Mouse (Mus musculus) CH12.LX (cell line): ENCODE measurements around the gene Pilra. TPM values are rescaled to one million over a fixed set of nuclear protein-coding genes. Genes with fewer than 3 reads are reported as not detected.

ENCODE experiments used
- DNase-seq: peaks from one replicate; pipeline ENCODE4 v3.0.0-alpha.2; 2013; ENCODE audit errors: extremely low read depth
- H3K27ac ChIP-seq: 2 replicates; pipeline ENCODE4 v1.5.1; 2012; ENCODE audit warnings: low read depth, mild to moderate bottlenecking, control low read depth, moderate library complexity; ENCODE audit not compliant: insufficient read depth
- H3K27me3 ChIP-seq: replicated peaks from 2 replicates; pipeline ENCODE3; 2012; ENCODE audit warnings: inconsistent platforms
- H3K36me3 ChIP-seq, 2 experiments: replicated peaks in 1 of 2; 2 replicates each; pipeline versions ENCODE3 to v1.6.1; 2012; ENCODE audit warnings: inconsistent platforms in 1 of 2, low read length in 1 of 2, mild to moderate bottlenecking in 1 of 2, mixed read lengths in 1 of 2, moderate library complexity in 1 of 2; ENCODE audit not compliant: control insufficient read depth in 1 of 2, insufficient read depth in 1 of 2
- H3K4me1 ChIP-seq, 2 experiments: 2 replicates each; pipeline ENCODE4 v1.6.1; 2012; ENCODE audit warnings: inconsistent platforms in 1 of 2, moderate library complexity in 1 of 2; ENCODE audit not compliant: insufficient read depth in 2 of 2, control insufficient read depth in 1 of 2
- H3K4me2 ChIP-seq: 2 replicates; pipeline ENCODE4 v1.6.1; 2012; ENCODE audit warnings: low read depth, mild to moderate bottlenecking, control low read depth; ENCODE audit not compliant: poor library complexity, insufficient read depth, severe bottlenecking
- H3K4me3 ChIP-seq, 3 experiments: fragments of 150-350 bp in 1 of 3; sonication (generic) in 1 of 3; replicated peaks in 1 of 3; 2 replicates each; pipeline versions ENCODE3 to v1.5.1; 2011 to 2012; ENCODE audit warnings: low read depth in 2 of 3, low read length in 2 of 3, mild to moderate bottlenecking in 2 of 3, moderate library complexity in 2 of 3, control low read depth in 1 of 3, improper control_type of control experiment in 1 of 3, inconsistent platforms in 1 of 3, mixed read lengths in 1 of 3; ENCODE audit not compliant: poor library complexity in 1 of 3
- H3K79me2 ChIP-seq: replicated peaks from 2 replicates; pipeline ENCODE4 v1.6.1; 2012; ENCODE audit warnings: mild to moderate bottlenecking, moderate library complexity; ENCODE audit not compliant: control insufficient read depth, poor library complexity, insufficient read depth, severe bottlenecking; ENCODE audit errors: extremely low read depth
- H3K9ac ChIP-seq: 2 replicates; pipeline ENCODE4 v1.6.1; 2012; ENCODE audit warnings: low read depth, mild to moderate bottlenecking, control low read depth, moderate library complexity; ENCODE audit not compliant: insufficient read depth
- H3K9me3 ChIP-seq: replicated peaks from 2 replicates; pipeline ENCODE3; 2012; ENCODE audit warnings: low read length, inconsistent platforms, mixed read lengths
- BHLHE40 ChIP-seq: IDR thresholded peaks from 2 replicates; pipeline ENCODE4 v1.6.1; 2011; ENCODE audit warnings: mild to moderate bottlenecking, low read depth, low read length, improper control_type of control experiment
- CHD1 ChIP-seq: IDR thresholded peaks from 2 replicates; pipeline ENCODE4 v1.6.1; 2012; ENCODE audit warnings: low read depth, low read length, improper control_type of control experiment, inconsistent platforms
- CTCF ChIP-seq, 2 experiments: IDR thresholded peaks in 1 of 2; conservative IDR thresholded peaks in 1 of 2; 2 replicates each; pipeline ENCODE4 v1.5.1; 2011 to 2012; ENCODE audit warnings: low read depth in 2 of 2, low read length in 2 of 2, improper control_type of control experiment in 1 of 2, inconsistent platforms in 1 of 2, mild to moderate bottlenecking in 1 of 2, moderate library complexity in 1 of 2
- EP300 ChIP-seq: IDR thresholded peaks from 2 replicates; pipeline ENCODE4 v1.6.1; 2011; ENCODE audit warnings: low read length, improper control_type of control experiment
- ETS1 ChIP-seq: conservative IDR thresholded peaks from 2 replicates; pipeline ENCODE4 v1.6.1; 2012; ENCODE audit warnings: low read depth, mild to moderate bottlenecking, inconsistent platforms, low read length, improper control_type of control experiment, moderate library complexity
- GABPA ChIP-seq: IDR thresholded peaks from 2 replicates; pipeline ENCODE4 v1.6.1; 2012; ENCODE audit warnings: low read depth, low read length, improper control_type of control experiment, inconsistent platforms; ENCODE audit not compliant: insufficient replicate concordance
- HCFC1 ChIP-seq: IDR thresholded peaks from 2 replicates; pipeline ENCODE4 v1.6.1; 2012; ENCODE audit warnings: low read depth, mild to moderate bottlenecking, inconsistent platforms, low read length, improper control_type of control experiment
- JUN ChIP-seq: IDR thresholded peaks from 2 replicates; pipeline ENCODE4 v1.6.1; 2011; ENCODE audit warnings: low read depth, mild to moderate bottlenecking, low read length, improper control_type of control experiment, moderate library complexity; ENCODE audit not compliant: insufficient read depth
- KAT2A ChIP-seq: IDR thresholded peaks from 2 replicates; pipeline ENCODE4 v1.6.1; 2012; ENCODE audit warnings: low read length, improper control_type of control experiment, inconsistent platforms; ENCODE audit not compliant: insufficient replicate concordance
- MAX ChIP-seq: IDR thresholded peaks from 2 replicates; pipeline ENCODE4 v1.6.1; 2011; ENCODE audit warnings: low read length, improper control_type of control experiment
- MAZ ChIP-seq: IDR thresholded peaks from 2 replicates; pipeline ENCODE4 v1.6.1; 2012; ENCODE audit warnings: low read depth, mild to moderate bottlenecking, inconsistent platforms, low read length, improper control_type of control experiment, moderate library complexity
- NRF1 ChIP-seq: IDR thresholded peaks from 2 replicates; pipeline ENCODE4 v1.6.1; 2014; ENCODE audit warnings: low read depth, mild to moderate bottlenecking, inconsistent platforms, low read length, improper control_type of control experiment, moderate library complexity
- RCOR1 ChIP-seq: conservative IDR thresholded peaks from 2 replicates; pipeline ENCODE4 v1.6.1; 2012; ENCODE audit warnings: low read depth, mild to moderate bottlenecking, inconsistent platforms, low read length, improper control_type of control experiment
- SMC3 ChIP-seq: IDR thresholded peaks from 2 replicates; pipeline ENCODE4 v1.6.1; 2011; ENCODE audit warnings: low read depth, low read length, improper control_type of control experiment
- TCF12 ChIP-seq: IDR thresholded peaks from 2 replicates; pipeline ENCODE4 v1.6.1; 2014; ENCODE audit warnings: low read depth, mild to moderate bottlenecking, inconsistent platforms, low read length, improper control_type of control experiment
- USF2 ChIP-seq: conservative IDR thresholded peaks from 2 replicates; pipeline ENCODE4 v1.6.1; 2011; ENCODE audit warnings: low read depth, low read length, improper control_type of control experiment
- ZC3H11A ChIP-seq: IDR thresholded peaks from 2 replicates; pipeline ENCODE4 v1.6.1; 2012; ENCODE audit warnings: low read depth, mild to moderate bottlenecking, inconsistent platforms, low read length, improper control_type of control experiment
- ZKSCAN1 ChIP-seq: IDR thresholded peaks from 2 replicates; pipeline ENCODE4 v1.6.1; 2012; ENCODE audit warnings: low read depth, inconsistent platforms, low read length, improper control_type of control experiment, borderline replicate concordance
- dilution Hi-C: fragments of 300-500 bp; cut with MboI; formaldehyde crosslinking; loops from 2 replicates; pipeline ENCODE4 v1.14.3; 2020; ENCODE audit warnings: low sequenced_read_pairs; ENCODE audit not compliant: extremely low pct_unique_long_range_greater_than_20kb, extremely low pct_ligation_motif_present
- in situ Hi-C: fragments of 300-500 bp; cut with MboI; formaldehyde crosslinking; loops from 3 replicates; pipeline ENCODE4 v1.14.3; 2019; ENCODE audit warnings: low sequenced_read_pairs, low pct_ligation_motif_present, low pct_unique_long_range_greater_than_20kb, mixed read lengths
- polyA plus RNA-seq: library from polyadenylated mRNA; unstranded; fragments of >175 nt; gene quantifications from 2 replicates; pipeline ENCODE4 v1.2.1, GENCODE M21; 2012; ENCODE audit warnings: low read depth; ENCODE audit not compliant: insufficient read length
- total RNA-seq, 2 experiments: library from RNA; depleted of rRNA; stranded (reverse); fragments of 300-350 nt in 1 of 2; fragments of >200 nt in 1 of 2; gene quantifications; 2 replicates each; pipeline ENCODE4 v1.2.3; 2012 to 2014

The Pilra gene
- total and polyA plus RNA-seq, 3 experiments, result 0.08 to 0.66 TPM; not detected in 1

DNA sequence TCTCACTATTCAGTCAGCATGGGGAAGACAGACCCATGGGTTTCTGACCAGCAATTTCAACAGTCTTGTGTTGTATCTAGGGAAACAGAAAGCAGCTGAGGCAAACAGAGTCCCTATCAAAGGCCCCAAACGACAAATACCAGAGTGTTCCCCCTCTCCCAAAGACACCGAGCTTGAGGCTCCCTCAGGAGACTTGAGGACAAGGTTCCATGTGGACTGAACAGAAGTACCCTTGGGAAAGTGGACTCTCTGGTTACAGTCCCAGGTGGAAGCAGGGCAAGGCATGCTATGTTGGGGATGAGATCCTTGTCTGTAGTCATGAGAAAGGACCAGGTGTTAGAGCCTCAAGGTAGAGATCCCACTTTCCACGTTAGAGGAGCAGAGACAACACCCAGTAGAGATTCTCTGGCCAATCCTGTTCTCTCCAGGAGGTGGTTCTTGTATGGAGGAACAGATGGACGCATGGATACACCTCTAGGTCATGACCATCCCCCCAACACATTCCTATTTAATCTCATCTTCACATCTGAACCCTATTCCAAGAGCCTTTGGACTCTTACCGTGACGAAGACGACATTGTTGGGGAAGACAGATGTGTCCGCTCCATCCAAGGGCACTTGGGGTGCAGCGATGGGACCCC is 52.1 kb downstream of the Pilra start:
- peaks cover 35 to 55% of the 10 kb centered on the region in 2 experiments for H3K36me3 ChIP-seq
- peak overlapping the region; percentile 61 for H3K4me2 ChIP-seq
- peaks cover 19 to 59% of the 10 kb centered on the region in 2 experiments for H3K4me1 ChIP-seq
- dilution Hi-C loops, result no loop called here
- in situ Hi-C loops, result no loop called here
- H3K27me3 ChIP-seq, result no peaks in the 10 kb centered on the region
- no peak overlapping the region for H3K27ac ChIP-seq
- TF ChIP-seq HCFC1, result no peak
- TF ChIP-seq GABPA, result no peak
- no peak for TF ChIP-seq USF2
- no peak for TF ChIP-seq CHD1
- TF ChIP-seq KAT2A, result no peak
- no peak for TF ChIP-seq MAX
- no peak for TF ChIP-seq NRF1
- no peak for TF ChIP-seq MAZ
- no peak for TF ChIP-seq JUN
- TF ChIP-seq, all 38 proteins: peak for 0
- Histone ChIP-seq H3K4me3 (peak overlapping the region in 2 of 3 experiments; percentile 67 to 76), H3K79me2 (peaks cover 39% of the 10 kb centered on the region), H3K9me3 (peaks cover 2% of the 10 kb centered on the region), H3K9ac (peak overlapping the region; percentile 99; the same call in 1 of the 2 replicates)
- DNase-seq, result no peak

DNA sequence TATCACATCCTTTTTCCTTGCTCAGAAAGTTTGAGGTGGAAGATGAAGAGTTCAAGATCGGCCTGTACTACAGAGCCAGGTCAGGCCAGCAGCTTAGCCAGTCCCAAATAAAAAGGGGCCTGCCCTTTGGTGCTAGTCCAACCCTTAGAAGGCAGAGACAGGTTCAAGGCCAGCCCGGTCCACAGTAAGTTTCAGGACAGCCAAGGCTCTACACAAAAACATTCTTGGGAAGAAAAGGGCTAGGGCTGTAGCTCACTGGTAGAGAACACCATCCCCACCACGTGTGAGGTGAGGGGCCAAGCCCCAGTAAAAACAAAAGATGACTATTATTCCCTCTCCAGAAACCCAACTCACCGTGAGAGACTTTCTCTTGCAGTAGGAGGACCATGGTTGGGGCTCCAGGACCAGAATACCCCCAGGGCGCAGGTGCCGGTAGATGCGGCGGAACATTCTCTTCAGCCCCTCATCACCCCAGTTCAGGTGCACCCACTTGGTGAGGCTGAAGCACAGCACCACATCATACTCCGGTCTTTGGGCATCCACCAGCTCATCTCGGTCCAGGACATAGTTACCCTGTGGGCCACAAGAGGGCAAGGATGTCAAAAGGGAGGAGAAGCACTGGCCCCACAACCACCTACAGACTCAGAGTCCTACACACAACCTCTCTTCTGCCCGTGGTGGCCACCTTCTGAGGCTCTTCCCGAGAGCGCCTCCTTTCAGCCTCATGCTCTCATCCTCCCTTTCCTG is 53.1 kb downstream of the Pilra start:
- peaks cover 35 to 55% of the 10 kb centered on the region in 2 experiments for H3K36me3 ChIP-seq
- H3K27ac ChIP-seq, result no peak overlapping the region
- 0 out of 2 replicates have a peak overlapping the region, but pooled peaks have one; percentile 61 for H3K4me2 ChIP-seq
- H3K4me3 ChIP-seq, result no peak overlapping the region
- no peak for TF ChIP-seq GABPA
- no peak for TF ChIP-seq USF2
- no peak for TF ChIP-seq ZKSCAN1
- no peak for TF ChIP-seq EP300
- no peak for TF ChIP-seq RCOR1
- no peak for TF ChIP-seq CHD1
- no peak for TF ChIP-seq TCF12
- no peak for TF ChIP-seq MAX
- no peak for TF ChIP-seq ZC3H11A
- no peak for TF ChIP-seq BHLHE40
- no peak for TF ChIP-seq ETS1
- TF ChIP-seq CTCF (conservative IDR thresholded peaks at IDR 0.05 in 1 of 2, IDR thresholded peaks at IDR 0.05 in 1 of 2; ENCODE audit: low read depth in 2 of 2, low read length in 2 of 2), result no peak
- TF ChIP-seq SMC3, result no peak
- no peak for TF ChIP-seq MAZ
- H3K79me2 ChIP-seq, result peaks cover 39% of the 10 kb centered on the region
- no peak for DNase-seq
- in situ Hi-C loops (no loop called here), dilution Hi-C loops (no loop called here)
- peaks cover 19 to 59% of the 10 kb centered on the region in 2 experiments for H3K4me1 ChIP-seq
- no peaks in the 10 kb centered on the region for H3K27me3 ChIP-seq
- peaks cover under 1% of the 10 kb centered on the region for H3K9me3 ChIP-seq
- no peak overlapping the region for H3K9ac ChIP-seq
